Mouse (Mus musculus): ENCODE data around the gene Ranbp9. TPM values are rescaled to one million over a fixed set of nuclear protein-coding genes. Genes with fewer than 3 reads are reported as not detected.

The Ranbp9 gene
- polyA plus RNA-seq, 1 experiment from 2014 or later = 13.7 TPM

DNA sequence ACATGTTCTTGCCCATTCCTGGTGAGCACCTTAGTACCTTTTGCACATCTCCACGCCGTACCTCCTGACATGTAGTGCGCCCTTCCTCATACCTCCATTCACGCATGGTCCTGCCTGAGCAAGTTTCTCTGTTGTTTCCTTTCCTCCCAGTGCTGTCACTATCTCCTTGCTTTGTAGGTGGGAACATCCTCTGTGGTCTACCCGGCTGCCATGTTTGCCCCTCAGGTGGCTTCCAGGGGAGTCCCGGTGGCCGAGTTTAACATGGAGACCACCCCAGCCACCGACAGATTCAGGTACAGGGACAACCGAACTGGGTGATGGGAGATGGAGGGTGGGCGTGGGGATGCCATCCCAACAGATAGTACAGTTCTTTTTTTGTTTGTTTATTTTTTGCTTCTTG is 95.8 kb downstream of the Ranbp9 start:
- 94% methylated on average over 10 of the region's 10 CpGs for WGBS
- ATAC-seq (ENCODE audit: insufficient number of reproducible peaks, insufficient read depth, low FRiP score, low read depth) = no peak

DNA sequence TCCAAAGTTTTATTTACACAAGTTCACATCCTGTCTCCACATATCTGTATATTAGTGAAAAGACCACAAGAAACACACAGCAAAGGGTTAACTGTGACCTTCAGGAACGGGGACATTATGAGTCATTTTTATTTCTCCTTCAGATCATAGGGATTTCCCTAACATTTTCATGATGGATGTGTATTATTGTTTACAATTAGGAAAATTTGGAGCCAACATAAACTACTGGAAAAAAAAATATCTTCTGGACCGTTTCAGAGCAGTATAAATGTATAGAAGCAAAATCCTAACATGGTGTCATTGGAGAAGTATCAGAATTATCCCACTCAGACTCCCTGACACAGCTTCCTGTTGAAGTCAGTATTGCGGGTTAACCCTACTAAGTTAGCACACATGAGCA is 101.1 kb downstream of the Ranbp9 start:
- H3K9ac ChIP-seq (ENCODE audit: low read length) = no peak overlapping the region
- no peaks in the 10 kb centered on the region for H3K4me1 ChIP-seq (ENCODE audit: control insufficient read depth in 2 of 2, insufficient read depth in 2 of 2, low read length in 2 of 2)
- no peak for ATAC-seq (ENCODE audit: insufficient number of reproducible peaks, insufficient read depth, low FRiP score, low read depth)
- peaks cover 38% of the 10 kb centered on the region for H3K36me3 ChIP-seq (ENCODE audit: control insufficient read depth, insufficient read depth, low read length)
- H3K4me3 ChIP-seq (ENCODE audit: control insufficient read depth in 1 of 2, insufficient read depth in 1 of 2, low read depth in 1 of 2, low read length in 2 of 2) = no peak overlapping the region
- no peak overlapping the region for H3K27ac ChIP-seq (replicated peaks in 1 of 2; ENCODE audit: control insufficient read depth in 1 of 2, insufficient read depth in 1 of 2, low read depth in 2 of 2, low read length in 2 of 2)
- H3K9me3 ChIP-seq (ENCODE audit: control insufficient read depth, low read length) = no peaks in the 10 kb centered on the region
- WGBS = 77% methylated on average over 3 of the region's 3 CpGs
- no peaks in the 10 kb centered on the region for H3K27me3 ChIP-seq (ENCODE audit: control insufficient read depth, insufficient read depth, low read length)
- no peak overlapping the region for H3K4me2 ChIP-seq (ENCODE audit: low read length)

More for the DNA sequence above, 95.8 kb downstream of the Ranbp9 start:
- no peaks in the 10 kb centered on the region for H3K27me3 ChIP-seq (ENCODE audit: control insufficient read depth, insufficient read depth, low read length)
- peaks cover 23% of the 10 kb centered on the region for H3K36me3 ChIP-seq (ENCODE audit: control insufficient read depth, insufficient read depth, low read length)
- H3K4me1 ChIP-seq (ENCODE audit: control insufficient read depth in 2 of 2, insufficient read depth in 2 of 2, low read length in 2 of 2) = no peaks in the 10 kb centered on the region
- H3K9me3 ChIP-seq (ENCODE audit: control insufficient read depth, low read length) = 0 out of 2 replicates have a peak, but pooled peaks cover 3% of the 10 kb centered on the region
- H3K4me2 ChIP-seq (ENCODE audit: low read length) = no peak overlapping the region
- no peak overlapping the region for H3K4me3 ChIP-seq (ENCODE audit: control insufficient read depth in 1 of 2, insufficient read depth in 1 of 2, low read depth in 1 of 2, low read length in 2 of 2)
- H3K27ac ChIP-seq (replicated peaks in 1 of 2; ENCODE audit: control insufficient read depth in 1 of 2, insufficient read depth in 1 of 2, low read depth in 2 of 2, low read length in 2 of 2) = no peak overlapping the region
- H3K9ac ChIP-seq (ENCODE audit: low read length) = no peak overlapping the region

DNA sequence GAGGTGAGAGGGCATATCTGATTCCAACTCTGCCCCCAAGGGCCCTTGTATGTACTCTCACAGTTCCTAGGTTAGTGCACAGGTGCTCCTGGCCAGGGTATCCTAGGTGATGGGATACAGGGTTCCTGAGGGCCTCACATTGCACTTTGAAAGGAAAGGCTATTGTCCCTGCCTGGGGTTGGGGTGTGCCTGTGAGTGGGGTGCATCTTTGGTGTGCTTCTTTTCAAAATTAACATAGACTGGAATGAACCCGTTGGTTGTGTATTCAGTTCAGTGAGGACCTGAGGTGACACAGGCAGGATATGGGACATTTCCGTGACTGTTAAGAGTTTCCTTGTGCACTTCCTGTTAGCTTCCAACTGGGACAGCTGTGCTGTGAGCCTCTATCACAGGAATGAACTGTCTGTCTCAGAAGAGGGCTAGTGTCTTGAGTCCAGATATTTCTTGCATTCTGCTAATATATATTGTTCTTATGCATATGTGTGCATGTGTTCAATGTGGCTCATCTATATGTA is 106.1 kb downstream of the Ranbp9 start:
- H3K4me3 ChIP-seq (ENCODE audit: control insufficient read depth in 1 of 2, insufficient read depth in 1 of 2, low read depth in 1 of 2, low read length in 2 of 2) = no peak overlapping the region
- WGBS = 65% methylated on average over 2 of the region's 2 CpGs
- H3K36me3 ChIP-seq (ENCODE audit: control insufficient read depth, insufficient read depth, low read length) = peaks cover 59% of the 10 kb centered on the region
- H3K27ac ChIP-seq (replicated peaks in 1 of 2; ENCODE audit: control insufficient read depth in 1 of 2, insufficient read depth in 1 of 2, low read depth in 2 of 2, low read length in 2 of 2) = peak overlapping the region in 1 of 2 experiments; percentile 37; a peak in 1 of 4 replicates
- no peaks in the 10 kb centered on the region for H3K27me3 ChIP-seq (ENCODE audit: control insufficient read depth, insufficient read depth, low read length)
- ATAC-seq (ENCODE audit: insufficient number of reproducible peaks, insufficient read depth, low FRiP score, low read depth) = no peak
- 0 out of 2 replicates have a peak, but pooled peaks cover 8% of the 10 kb centered on the region for H3K9me3 ChIP-seq (ENCODE audit: control insufficient read depth, low read length)
- no peak overlapping the region for H3K4me2 ChIP-seq (ENCODE audit: low read length)
- H3K4me1 ChIP-seq (ENCODE audit: control insufficient read depth in 2 of 2, insufficient read depth in 2 of 2, low read length in 2 of 2) = peaks cover 0 to 2% of the 10 kb centered on the region in 2 experiments; a peak in 1 of 4 replicates
- no peak overlapping the region for H3K9ac ChIP-seq (ENCODE audit: low read length)

- H3K9ac ChIP-seq (ENCODE audit: low read length) = no peak overlapping the region
Measured at GRCm38 (mm10) chr13:43374205-43374604, 106.9 kb downstream of the Ranbp9 start.

DNA sequence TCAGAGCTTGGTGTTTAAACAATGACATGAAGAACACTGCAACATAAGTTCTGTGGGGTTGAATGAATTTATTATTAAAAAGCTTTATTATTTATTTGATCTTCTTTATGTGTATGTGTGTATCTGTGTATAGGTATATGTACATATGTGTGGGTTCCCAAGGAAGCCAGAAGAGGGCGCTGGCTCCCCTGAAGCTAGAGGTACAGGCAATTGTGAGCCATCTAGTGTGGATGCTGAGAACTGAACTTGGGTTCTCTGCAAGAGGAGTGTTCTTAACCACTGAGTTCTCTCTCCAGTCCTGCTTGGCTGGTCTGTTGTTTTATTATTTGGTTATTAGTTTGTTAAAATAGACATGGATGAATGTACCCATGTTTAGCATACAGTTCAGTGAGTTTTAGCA is 108.2 kb downstream of the Ranbp9 start:
- H3K27ac ChIP-seq (replicated peaks in 1 of 2; ENCODE audit: control insufficient read depth in 1 of 2, insufficient read depth in 1 of 2, low read depth in 2 of 2, low read length in 2 of 2) = no peak overlapping the region
- no peak overlapping the region for H3K9ac ChIP-seq (ENCODE audit: low read length)
- no peak for ATAC-seq (ENCODE audit: insufficient number of reproducible peaks, insufficient read depth, low FRiP score, low read depth)
- H3K36me3 ChIP-seq (ENCODE audit: control insufficient read depth, insufficient read depth, low read length) = peaks cover 48% of the 10 kb centered on the region
- peaks cover 0 to 2% of the 10 kb centered on the region in 2 experiments; a peak in 1 of 4 replicates for H3K4me1 ChIP-seq (ENCODE audit: control insufficient read depth in 2 of 2, insufficient read depth in 2 of 2, low read length in 2 of 2)
- WGBS = 89% methylated on average over 1 of the region's 1 CpGs
- no peaks in the 10 kb centered on the region for H3K27me3 ChIP-seq (ENCODE audit: control insufficient read depth, insufficient read depth, low read length)
- H3K9me3 ChIP-seq (ENCODE audit: control insufficient read depth, low read length) = 0 out of 2 replicates have a peak, but pooled peaks cover 8% of the 10 kb centered on the region
- H3K4me2 ChIP-seq (ENCODE audit: low read length) = no peak overlapping the region
- no peak overlapping the region for H3K4me3 ChIP-seq (ENCODE audit: control insufficient read depth in 1 of 2, insufficient read depth in 1 of 2, low read depth in 1 of 2, low read length in 2 of 2)

More at GRCm38 (mm10) chr13:43374205-43374604, 106.9 kb downstream of the Ranbp9 start:
- H3K27me3 ChIP-seq (ENCODE audit: control insufficient read depth, insufficient read depth, low read length) = no peaks in the 10 kb centered on the region
- peaks cover 53% of the 10 kb centered on the region for H3K36me3 ChIP-seq (ENCODE audit: control insufficient read depth, insufficient read depth, low read length)
- H3K4me3 ChIP-seq (ENCODE audit: control insufficient read depth in 1 of 2, insufficient read depth in 1 of 2, low read depth in 1 of 2, low read length in 2 of 2) = no peak overlapping the region
- peaks cover 0 to 2% of the 10 kb centered on the region in 2 experiments; a peak in 1 of 4 replicates for H3K4me1 ChIP-seq (ENCODE audit: control insufficient read depth in 2 of 2, insufficient read depth in 2 of 2, low read length in 2 of 2)
- H3K27ac ChIP-seq (replicated peaks in 1 of 2; ENCODE audit: control insufficient read depth in 1 of 2, insufficient read depth in 1 of 2, low read depth in 2 of 2, low read length in 2 of 2) = no peak overlapping the region
- 0 out of 2 replicates have a peak, but pooled peaks cover 8% of the 10 kb centered on the region for H3K9me3 ChIP-seq (ENCODE audit: control insufficient read depth, low read length)
- WGBS = 81% methylated on average over 10 of the region's 10 CpGs
- H3K4me2 ChIP-seq (ENCODE audit: low read length) = no peak overlapping the region
- no peak for ATAC-seq (ENCODE audit: insufficient number of reproducible peaks, insufficient read depth, low FRiP score, low read depth)

DNA sequence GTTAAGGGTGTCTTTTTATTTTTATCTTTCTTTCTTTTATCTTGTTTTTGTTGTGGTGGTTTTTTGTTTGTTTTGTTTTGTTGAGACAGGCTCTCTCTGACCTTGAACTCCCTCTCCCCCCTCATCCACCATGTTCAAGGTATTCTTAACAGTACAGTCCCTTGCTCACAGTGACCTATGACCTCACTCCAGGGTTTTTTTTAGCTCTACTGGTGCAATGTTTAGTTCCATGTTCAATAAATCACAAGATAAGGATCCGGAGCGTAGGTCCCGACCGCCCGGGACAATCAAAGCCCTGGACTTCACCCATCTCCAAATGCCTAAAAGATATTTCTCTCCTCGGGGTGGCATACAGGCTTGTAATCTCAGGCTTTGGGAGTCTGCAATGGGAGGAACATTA is 111.0 kb downstream of the Ranbp9 start:
- Histone ChIP-seq H3K4me3 (ENCODE audit: control insufficient read depth in 1 of 2, insufficient read depth in 1 of 2, low read depth in 1 of 2, low read length in 2 of 2) (no peak overlapping the region), H3K36me3 (ENCODE audit: control insufficient read depth, insufficient read depth, low read length) (peaks cover 34% of the 10 kb centered on the region), H3K9me3 (ENCODE audit: control insufficient read depth, low read length) (0 out of 2 replicates have a peak, but pooled peaks cover 8% of the 10 kb centered on the region), H3K27ac (replicated peaks in 1 of 2; ENCODE audit: control insufficient read depth in 1 of 2, insufficient read depth in 1 of 2, low read depth in 2 of 2, low read length in 2 of 2) (no peak overlapping the region), H3K27me3 (ENCODE audit: control insufficient read depth, insufficient read depth, low read length) (no peaks in the 10 kb centered on the region), H3K4me2 (ENCODE audit: low read length) (no peak overlapping the region), H3K9ac (ENCODE audit: low read length) (no peak overlapping the region), H3K4me1 (ENCODE audit: control insufficient read depth in 2 of 2, insufficient read depth in 2 of 2, low read length in 2 of 2) (peaks cover 0 to 6% of the 10 kb centered on the region in 2 experiments; a peak in 2 of 4 replicates)
- ATAC-seq (ENCODE audit: insufficient number of reproducible peaks, insufficient read depth, low FRiP score, low read depth) = no peak
- 75% methylated on average over 6 of the region's 6 CpGs for whole genome bisulfite sequencing

- WGBS = 8% methylated on average over 11 of the region's 11 CpGs
- H3K36me3 ChIP-seq (ENCODE audit: control insufficient read depth, insufficient read depth, low read length) = peaks cover 6% of the 10 kb centered on the region
- no peaks in the 10 kb centered on the region for H3K9me3 ChIP-seq (ENCODE audit: control insufficient read depth, low read length)
- no peak for ATAC-seq (ENCODE audit: insufficient number of reproducible peaks, insufficient read depth, low FRiP score, low read depth)
- H3K27me3 ChIP-seq (ENCODE audit: control insufficient read depth, insufficient read depth, low read length) = no peaks in the 10 kb centered on the region
- H3K4me2 ChIP-seq (ENCODE audit: low read length) = peak overlapping the region; percentile 72
- H3K4me1 ChIP-seq (ENCODE audit: control insufficient read depth in 2 of 2, insufficient read depth in 2 of 2, low read length in 2 of 2) = peaks cover 0 to 8% of the 10 kb centered on the region in 2 experiments; a peak in 2 of 4 replicates
- H3K4me3 ChIP-seq (ENCODE audit: control insufficient read depth in 1 of 2, insufficient read depth in 1 of 2, low read depth in 1 of 2, low read length in 2 of 2) = peak overlapping the region; percentile 59 to 75
- peak overlapping the region; percentile 74 for H3K9ac ChIP-seq (ENCODE audit: low read length)
- peak overlapping the region; percentile 39 to 61 for H3K27ac ChIP-seq (replicated peaks in 1 of 2; ENCODE audit: control insufficient read depth in 1 of 2, insufficient read depth in 1 of 2, low read depth in 2 of 2, low read length in 2 of 2)
Measured at GRCm38 (mm10) chr13:43365825-43366184, 115.3 kb downstream of the Ranbp9 start.
